Mouse (Mus musculus): Measurements from ENCODE around the gene Pga5.

Gene Pga5

GRCm38 (mm10) chr19:10677915-10678771 lies at the start of gene Pga5:
Gene Pga5 (minus strand): TSS chr19:10678071.
- peak; percentile 83 to 89 for DNase-seq (ENCODE audit: low spot score in 2 of 2)

GRCm38 (mm10) chr19:10724629-10725363 lies 46.9 kb upstream of the Pga5 start:
- DNase-seq (ENCODE audit: low spot score in 2 of 2): no peak

GRCm38 (mm10) chr19:10723649-10724048 lies 45.8 kb upstream of the Pga5 start:
- DNase-seq (ENCODE audit: low spot score in 2 of 2): no peak

GRCm38 (mm10) chr19:10723084-10723483 lies 45.2 kb upstream of the Pga5 start:
- no peak for DNase-seq (ENCODE audit: low spot score in 2 of 2)

- no peak for DNase-seq (ENCODE audit: low spot score in 2 of 2)
Observed at GRCm38 (mm10) chr19:10721064-10721463, 43.2 kb upstream of the Pga5 start.

GRCm38 (mm10) chr19:10720524-10720923 lies 42.7 kb upstream of the Pga5 start:
- DNase-seq (ENCODE audit: low spot score in 2 of 2): no peak

- no peak for DNase-seq (ENCODE audit: low spot score in 2 of 2)
Observed at GRCm38 (mm10) chr19:10719751-10720150, 41.9 kb upstream of the Pga5 start.

- no peak for DNase-seq (ENCODE audit: low spot score in 2 of 2)
Observed at GRCm38 (mm10) chr19:10718251-10718775, 40.4 kb upstream of the Pga5 start.

GRCm38 (mm10) chr19:10715476-10715875 lies 37.6 kb upstream of the Pga5 start:
- no peak for DNase-seq (ENCODE audit: low spot score in 2 of 2)

- DNase-seq (ENCODE audit: low spot score in 2 of 2): peak; percentile 82 to 91
Observed at GRCm38 (mm10) chr19:10714682-10715475, 37.0 kb upstream of the Pga5 start.

- no peak for DNase-seq (ENCODE audit: low spot score in 2 of 2)
Observed at GRCm38 (mm10) chr19:10714168-10714567, 36.3 kb upstream of the Pga5 start.

- no peak for DNase-seq (ENCODE audit: low spot score in 2 of 2)
Observed at GRCm38 (mm10) chr19:10713551-10713950, 35.7 kb upstream of the Pga5 start.

- DNase-seq (ENCODE audit: low spot score in 2 of 2): no peak
Observed at GRCm38 (mm10) chr19:10712646-10713045, 34.8 kb upstream of the Pga5 start.

GRCm38 (mm10) chr19:10712194-10712593 lies 34.3 kb upstream of the Pga5 start:
- no peak for DNase-seq (ENCODE audit: low spot score in 2 of 2)

GRCm38 (mm10) chr19:10710751-10711150 lies 32.9 kb upstream of the Pga5 start:
- DNase-seq (ENCODE audit: low spot score in 2 of 2): no peak

GRCm38 (mm10) chr19:10710088-10710511 lies 32.2 kb upstream of the Pga5 start:
- peak; percentile 71 to 82 for DNase-seq (ENCODE audit: low spot score in 2 of 2)

- DNase-seq (ENCODE audit: low spot score in 2 of 2): peak; percentile 98
Observed at GRCm38 (mm10) chr19:10709360-10710087, 31.7 kb upstream of the Pga5 start.

GRCm38 (mm10) chr19:10708900-10709299 lies 31.0 kb upstream of the Pga5 start:
- DNase-seq (ENCODE audit: low spot score in 2 of 2): no peak

GRCm38 (mm10) chr19:10707881-10708280 lies 30.0 kb upstream of the Pga5 start:
- DNase-seq (ENCODE audit: low spot score in 2 of 2): no peak

- no peak for DNase-seq (ENCODE audit: low spot score in 2 of 2)
Observed at GRCm38 (mm10) chr19:10707087-10707875, 29.4 kb upstream of the Pga5 start.

Data from right cerebral cortex, adult 2 months (tissue).